Mouse (Mus musculus) frontal cortex, postnatal 14 days (tissue): ENCODE measurements around the gene Mapk6.
A peak's percentile ranks its signal among the peaks of the same experiment; 100 is the strongest.
"Not testable (repeated sequence)": the region's sequence is repeated elsewhere in the genome, so short reads cannot be mapped to it uniquely, and the experiment has no call there.

Experiments used
- DNase-seq, 2 experiments: peaks; one replicate each; pipeline ENCODE4 v3.0.0; 2022; ENCODE audit warnings: low spot score in 2 of 2

The Mapk6 gene

DNA sequence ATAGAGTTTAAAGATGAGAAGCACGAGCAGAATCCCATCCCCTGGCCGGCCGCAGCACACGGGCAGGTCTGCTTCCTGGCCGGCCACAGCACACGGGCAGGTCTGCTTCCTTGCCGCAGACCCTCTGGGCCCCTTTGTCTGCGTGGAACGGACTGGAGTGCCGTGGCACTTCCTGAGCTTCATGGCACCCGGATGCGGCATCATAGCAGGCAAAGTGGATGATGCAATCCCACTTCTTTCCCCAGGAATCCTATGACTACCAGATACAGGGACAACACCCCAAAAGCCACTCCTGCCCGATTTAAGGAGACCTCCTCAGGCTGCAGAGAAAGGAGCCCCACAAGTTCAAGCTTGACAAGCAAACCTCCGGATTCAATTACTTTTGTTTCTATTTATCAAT, 27.0 kb downstream of the Mapk6 start:
- no peak for DNase-seq

DNA sequence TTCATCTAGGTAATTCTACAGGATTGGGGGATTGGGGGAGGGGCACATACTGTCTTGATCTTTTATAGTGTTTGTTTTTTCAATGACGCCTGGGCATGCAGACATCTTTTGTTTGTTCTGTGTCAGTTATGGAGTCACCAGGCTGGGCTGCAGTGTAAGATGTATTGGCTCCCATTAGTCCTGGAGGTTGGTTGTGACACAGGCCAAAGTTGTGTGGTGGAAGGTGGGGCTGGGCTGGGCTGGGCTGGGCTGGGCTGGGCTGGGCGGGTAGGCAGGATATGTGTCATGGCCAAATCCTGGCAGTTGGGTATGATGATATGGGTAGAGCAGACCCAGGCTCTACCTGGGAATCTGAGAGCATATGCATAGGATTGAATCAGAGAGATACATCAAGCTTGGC, 31.0 kb downstream of the Mapk6 start:
- DNase-seq: no peak

DNA sequence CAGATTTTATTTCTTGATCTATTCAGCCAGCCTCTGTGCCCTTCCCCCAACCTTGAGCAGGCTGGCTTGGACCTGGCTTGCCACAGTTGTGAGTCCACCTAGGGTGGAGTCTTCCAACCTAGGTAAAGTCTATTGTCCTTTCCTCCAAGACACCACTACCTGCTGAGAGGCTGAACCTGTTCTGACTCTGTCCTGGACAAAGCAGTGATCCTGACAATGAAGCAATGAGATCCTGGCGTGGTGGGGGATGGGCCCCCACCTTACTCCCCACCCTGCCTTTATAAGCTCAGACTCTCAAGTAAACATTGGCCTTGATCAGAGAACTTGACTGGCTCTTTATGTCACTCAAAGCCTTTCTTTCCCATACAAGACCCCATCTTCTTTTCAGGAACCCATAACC, 33.4 kb downstream of the Mapk6 start:
- DNase-seq: no peak

DNA sequence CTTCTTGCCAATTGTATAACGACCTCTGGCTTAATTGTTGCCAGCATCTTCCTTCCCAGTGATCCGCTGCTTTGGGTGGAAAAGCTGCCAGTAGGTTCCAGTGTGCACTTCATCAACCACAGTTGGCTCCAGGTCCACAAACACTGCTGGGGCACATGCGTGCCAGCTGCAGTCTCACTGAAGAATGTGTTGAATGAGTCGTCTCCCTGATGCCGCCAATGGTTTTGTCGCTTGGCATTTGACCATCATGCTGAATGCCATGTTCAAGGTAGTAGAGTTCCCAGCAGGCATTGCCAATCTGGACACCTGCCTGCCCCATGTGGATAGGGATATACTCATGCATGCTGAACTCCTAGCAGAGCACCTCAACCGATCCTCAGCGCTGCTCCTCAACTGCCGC, 34.2 kb downstream of the Mapk6 start:
- no peak for DNase-seq

DNA sequence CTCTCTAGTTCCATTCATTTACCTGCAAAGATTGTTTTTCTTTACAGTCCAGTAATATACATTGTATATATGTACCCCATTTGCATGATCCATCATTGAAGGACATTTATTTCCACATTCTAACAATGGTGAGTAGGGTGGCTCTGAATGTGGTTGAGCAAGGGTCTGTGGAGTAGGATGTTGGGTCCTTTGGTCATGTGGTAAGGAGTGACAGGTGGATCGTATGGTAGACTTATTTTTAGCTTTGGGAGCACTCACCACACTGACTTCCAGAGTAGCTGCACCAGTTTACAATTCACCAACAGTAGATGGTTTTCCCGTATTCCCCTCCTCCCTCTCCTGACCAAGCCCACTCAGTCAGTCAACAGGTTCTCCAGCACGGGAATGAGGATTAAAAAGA, 41.0 kb downstream of the Mapk6 start:
- DNase-seq: no peak

DNA sequence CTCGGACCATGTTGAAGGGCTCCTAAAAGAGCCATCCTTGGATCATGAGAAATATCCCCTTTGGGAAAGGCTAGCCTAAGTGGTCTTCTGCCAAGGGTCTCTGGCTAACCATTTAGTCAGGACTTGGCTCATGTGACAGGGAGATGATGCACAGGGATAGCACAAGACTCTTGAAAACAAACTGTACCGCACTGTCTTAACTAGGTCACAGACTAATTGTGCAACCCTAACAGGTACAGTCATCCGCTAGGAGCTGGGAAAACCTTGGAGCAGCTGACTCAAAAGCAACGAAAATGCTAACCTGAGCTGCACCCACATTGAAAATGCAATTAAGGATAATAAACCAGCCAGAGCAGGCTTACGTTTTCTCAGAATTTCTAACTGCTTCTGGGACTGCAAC, 43.6 kb downstream of the Mapk6 start:
- no peak for DNase-seq

DNA sequence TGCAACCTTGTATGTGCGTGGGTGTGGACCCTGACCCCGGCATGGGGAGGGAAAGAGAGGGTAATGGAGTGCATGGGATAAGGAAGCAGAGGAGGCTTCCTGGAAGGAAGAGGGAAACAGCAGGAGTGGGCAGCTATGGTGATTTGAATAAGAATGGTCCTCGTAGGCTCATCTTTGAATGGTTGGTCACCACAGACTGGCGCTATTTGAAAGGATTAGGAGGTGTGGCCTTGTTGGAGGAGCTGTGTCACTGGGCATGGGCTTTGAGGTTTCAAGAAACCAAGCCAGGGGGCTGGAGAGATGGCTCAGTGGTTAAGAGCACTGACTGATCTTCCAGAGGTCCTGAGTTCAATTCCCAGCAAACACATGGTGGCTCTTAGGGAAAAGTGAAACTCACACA, 44.6 kb downstream of the Mapk6 start:
- no peak for DNase-seq

DNA sequence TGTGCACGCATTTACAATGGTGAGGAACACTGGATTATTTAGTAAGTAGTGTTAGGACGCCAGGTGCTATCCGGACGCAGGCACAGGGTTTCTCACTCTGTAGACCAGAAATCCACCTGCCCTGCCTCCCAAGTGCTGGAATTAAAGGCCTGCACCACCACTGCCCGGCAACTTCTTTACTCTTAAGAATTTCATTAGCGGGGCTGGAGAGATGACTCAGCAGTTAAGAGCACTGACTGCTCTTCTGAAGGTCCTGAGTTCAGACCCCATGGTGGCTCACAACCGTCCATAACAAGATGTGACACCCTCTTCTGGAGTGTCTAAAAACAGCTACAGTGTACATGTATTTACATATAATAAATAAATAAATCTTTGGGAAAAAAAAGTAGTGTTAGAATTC, 46.1 kb downstream of the Mapk6 start:
- DNase-seq: not testable (repeated sequence)

- no peak for DNase-seq
Observed at GRCm38 (mm10) chr9:75363001-75363400, 46.8 kb downstream of the Mapk6 start.

DNA sequence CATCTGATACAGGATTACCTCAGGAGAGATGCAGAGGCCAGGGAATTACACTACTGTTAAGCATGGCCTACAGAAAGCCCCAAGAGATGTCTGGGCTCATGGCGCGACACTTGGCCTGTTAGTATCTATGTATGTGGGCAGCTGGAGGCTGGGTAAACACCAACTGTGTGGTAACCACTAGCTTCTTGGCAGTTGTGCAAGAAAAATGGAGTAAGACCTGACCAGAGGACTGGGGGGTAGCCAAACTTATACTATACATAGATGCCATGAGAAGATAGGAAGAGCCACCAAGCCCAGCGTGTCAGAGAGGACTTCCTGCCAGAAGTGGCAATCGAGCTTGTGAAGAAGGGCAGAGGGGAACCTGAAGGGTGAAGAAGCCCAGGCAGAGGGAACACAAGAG, 47.6 kb downstream of the Mapk6 start:
- no peak for DNase-seq

GRCm38 (mm10) chr9:75361699-75362098, 48.1 kb downstream of the Mapk6 start:
- peak in 1 of 2 experiments; percentile 45 for DNase-seq

- DNase-seq: peak in 1 of 2 experiments; percentile 28
Observed at GRCm38 (mm10) chr9:75357087-75357654, 52.6 kb downstream of the Mapk6 start.

GRCm38 (mm10) chr9:75355783-75356182, 54.0 kb downstream of the Mapk6 start:
- DNase-seq: no peak

- no peak for DNase-seq
Observed at GRCm38 (mm10) chr9:75353094-75353493, 56.7 kb downstream of the Mapk6 start.

GRCm38 (mm10) chr9:75348641-75349040, 61.2 kb downstream of the Mapk6 start:
- no peak for DNase-seq

DNA sequence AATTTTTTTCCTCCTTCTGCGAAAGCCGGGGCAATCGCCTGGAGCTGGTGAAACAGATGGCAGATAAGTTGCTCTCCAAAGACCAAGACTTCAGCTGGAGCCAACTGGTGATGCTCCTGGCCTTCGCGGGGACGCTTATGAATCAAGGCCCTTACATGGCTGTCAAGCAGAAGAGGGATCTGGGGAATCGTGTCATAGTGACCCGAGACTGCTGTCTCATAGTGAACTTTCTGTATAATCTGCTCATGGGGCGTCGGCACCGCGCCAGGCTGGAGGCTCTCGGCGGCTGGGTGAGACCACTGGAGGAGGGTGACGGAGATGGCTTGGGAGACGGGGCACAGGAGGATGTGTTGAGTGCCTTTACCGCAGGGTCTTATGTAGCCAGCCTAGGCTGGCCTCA, 61.7 kb downstream of the Mapk6 start:
- DNase-seq: no peak

DNA sequence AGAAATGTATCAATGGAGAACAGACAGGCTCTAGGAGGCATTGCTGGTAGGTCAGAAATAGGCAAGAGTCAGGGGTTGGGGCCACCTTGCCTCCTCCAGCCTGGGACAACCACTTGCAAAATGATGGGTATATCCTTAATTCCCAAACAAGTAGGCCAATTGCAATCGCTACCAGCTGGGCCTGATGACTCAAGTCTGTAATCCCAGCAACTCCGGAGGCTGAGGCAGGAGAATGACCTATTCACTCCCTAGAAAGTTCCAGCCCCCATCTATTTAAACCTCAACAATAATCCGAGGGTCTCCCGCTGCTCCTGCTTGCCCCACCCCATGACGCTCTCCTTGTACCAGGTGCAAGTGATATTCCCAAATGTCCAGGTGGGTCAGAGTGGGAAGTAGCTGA, 62.3 kb downstream of the Mapk6 start, which contains the start of gene Bcl2l10:
TSS of gene Bcl2l10 (plus strand) at position 301 of the 400 bp plus-strand sequence.
- DNase-seq: no peak

DNA sequence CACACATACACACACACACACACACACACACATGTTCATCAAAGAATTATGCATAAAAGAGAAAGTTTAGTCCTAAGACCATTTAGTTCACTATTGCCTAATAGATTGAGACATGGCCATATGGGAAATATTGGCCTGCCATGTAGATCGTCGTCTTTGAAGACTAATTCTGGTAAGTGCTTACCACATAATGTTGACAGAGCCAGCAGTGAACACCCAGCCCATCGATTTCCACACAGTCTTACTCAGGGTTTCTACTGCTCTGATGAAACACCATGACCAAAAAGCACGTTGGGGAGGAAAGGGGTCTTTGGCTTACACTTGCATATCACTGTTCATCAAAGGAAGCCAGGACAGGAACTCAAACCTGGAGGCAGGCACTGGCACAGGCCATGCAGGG, 67.4 kb downstream of the Mapk6 start:
- no peak for DNase-seq

DNA sequence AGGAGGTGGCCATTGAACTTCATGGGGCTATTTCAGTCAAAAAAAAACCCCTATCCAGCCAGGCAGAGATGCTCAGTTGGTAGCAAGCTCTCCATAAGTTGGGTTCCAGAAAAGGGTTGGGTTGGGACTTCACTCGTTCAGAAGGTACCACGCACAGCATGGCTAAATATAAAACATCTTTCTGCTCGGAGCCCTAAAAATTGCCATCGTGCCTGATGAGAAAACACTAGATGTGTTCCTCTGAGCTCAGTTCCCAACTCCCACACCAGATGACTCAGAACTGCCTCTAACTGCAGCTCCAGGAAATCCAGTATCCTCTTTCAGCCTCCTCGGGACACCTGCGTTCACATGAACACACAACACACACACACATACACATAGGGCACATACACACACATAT, 71.8 kb downstream of the Mapk6 start:
- peak; percentile 47 to 60 for DNase-seq

GRCm38 (mm10) chr9:75334440-75334839, 75.4 kb downstream of the Mapk6 start:
- DNase-seq: no peak

DNA sequence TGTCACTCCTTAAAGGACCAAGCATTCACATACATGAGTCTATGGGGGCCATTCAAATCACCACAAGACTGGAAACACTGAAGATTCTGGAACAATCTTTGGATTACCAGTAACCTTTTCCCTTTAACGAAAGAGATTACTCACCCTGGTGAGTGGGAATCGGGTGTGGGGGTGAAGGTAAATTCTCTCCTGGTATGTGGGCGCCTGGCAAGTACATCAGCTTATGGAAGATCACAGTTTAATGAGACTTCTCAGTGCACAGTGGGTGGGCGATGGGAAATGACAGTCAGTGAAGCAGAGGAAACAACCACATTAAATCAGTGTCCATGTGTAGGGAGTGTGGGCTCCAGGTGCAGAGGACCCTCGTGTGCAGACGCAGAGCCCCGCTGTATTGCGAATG, 79.0 kb downstream of the Mapk6 start:
- no peak for DNase-seq

- DNase-seq: no peak
Observed at GRCm38 (mm10) chr9:75328047-75328446, 81.8 kb downstream of the Mapk6 start.

DNA sequence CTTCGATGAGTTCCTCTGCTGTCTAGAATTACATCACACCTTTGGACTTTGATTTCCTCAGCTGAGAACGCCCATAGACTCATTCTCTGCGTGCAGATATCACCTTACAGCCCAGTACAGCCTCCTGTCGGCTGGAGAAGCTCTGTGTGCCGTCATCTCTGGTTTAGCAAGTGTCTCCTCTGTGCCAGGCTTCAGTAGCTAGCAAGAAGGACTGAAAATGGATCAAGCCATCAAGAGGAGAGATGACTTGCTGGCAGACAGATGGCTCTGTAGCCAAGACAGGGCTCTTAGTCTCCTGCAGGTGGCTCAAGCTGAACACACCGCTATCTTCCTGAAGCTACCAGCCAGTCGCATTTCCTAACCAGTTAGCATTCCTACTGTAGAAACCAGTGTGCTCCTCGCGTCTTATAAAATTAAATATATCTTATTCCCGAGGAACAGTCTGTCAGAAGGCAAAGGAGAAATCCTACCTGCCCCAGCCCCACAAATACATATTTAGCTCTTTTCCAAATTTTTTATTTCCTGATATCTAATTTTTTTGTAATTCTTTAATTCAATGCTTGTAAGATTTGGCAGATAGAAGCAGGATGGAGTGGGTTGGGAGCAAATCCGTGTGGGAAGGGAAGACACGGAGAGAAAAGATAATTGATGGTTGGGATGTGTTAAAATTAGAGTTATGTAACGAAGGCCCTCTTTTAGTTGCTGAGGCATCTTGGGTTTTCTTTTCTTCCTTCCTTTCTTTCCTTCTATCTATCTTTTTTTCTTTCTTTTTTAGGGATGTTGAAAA, 87.5 kb downstream of the Mapk6 start:
- no peak for DNase-seq

DNA sequence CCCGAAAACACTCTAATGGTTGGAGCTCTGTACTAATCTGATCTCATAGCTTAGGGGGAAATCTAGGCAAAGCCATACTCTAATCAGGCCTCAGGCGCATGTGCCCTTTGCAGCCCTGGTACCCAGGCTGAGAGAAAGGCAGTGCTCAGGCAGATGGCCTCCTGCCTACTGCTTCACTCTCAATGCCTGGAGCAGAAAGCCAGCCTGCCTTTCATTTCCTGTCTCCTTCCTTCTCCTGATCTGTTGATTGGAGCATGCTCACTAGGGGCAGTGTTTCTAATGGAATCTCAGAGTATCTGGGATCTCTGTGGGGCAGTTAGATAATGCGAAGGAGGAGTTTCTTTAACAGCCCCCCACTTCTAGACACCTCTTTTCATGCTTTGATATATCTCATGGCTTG, 90.4 kb downstream of the Mapk6 start:
- DNase-seq: no peak
